Mouse (Mus musculus) heart, embryonic 16.5 days (tissue): ENCODE data around the gene Arhgap5. TPM values are rescaled to one million over a fixed set of nuclear protein-coding genes. Genes with fewer than 3 reads are reported as not detected.
A peak's percentile ranks its signal among the peaks of the same experiment; 100 is the strongest.

ENCODE experiments used
- ATAC-seq: fragments of 200-750 bp; cut with Nextera tagmentation; replicated peaks from 2 replicates; pipeline ENCODE4 v1.8.0; 2017; ENCODE audit warnings: moderate number of reproducible peaks; ENCODE audit not compliant: insufficient read depth, low FRiP score; ENCODE audit errors: extremely low read depth
- H3K27ac ChIP-seq: fragments of 300-500 bp; sonication (generic); 2 replicates; pipeline ENCODE4 v1.5.1; 2014; ENCODE audit warnings: mild to moderate bottlenecking, low read length, control low read depth, moderate library complexity
- H3K27me3 ChIP-seq: fragments of 300-500 bp; sonication (generic); 2 replicates; pipeline ENCODE4 v1.6.1; 2014; ENCODE audit warnings: low read length, mixed read lengths; ENCODE audit not compliant: control insufficient read depth, insufficient read depth
- H3K36me3 ChIP-seq: fragments of 300-500 bp; sonication (generic); 2 replicates; pipeline ENCODE4 v1.6.1; 2014; ENCODE audit not compliant: control insufficient read depth, insufficient read depth
- H3K4me1 ChIP-seq: fragments of 300-500 bp; sonication (generic); 2 replicates; pipeline ENCODE4 v1.6.1; 2014; ENCODE audit warnings: low read length, mixed read lengths; ENCODE audit not compliant: control insufficient read depth, insufficient read depth
- H3K4me2 ChIP-seq: fragments of 300-500 bp; sonication (generic); 2 replicates; pipeline ENCODE4 v1.6.1; 2014; ENCODE audit warnings: low read depth, mild to moderate bottlenecking, control low read depth, low read length
- H3K4me3 ChIP-seq: fragments of 300-500 bp; sonication (generic); 2 replicates; pipeline ENCODE4 v1.5.1; 2014; ENCODE audit warnings: mild to moderate bottlenecking, control low read depth, low read length
- H3K9ac ChIP-seq: fragments of 300-500 bp; sonication (generic); 2 replicates; pipeline ENCODE4 v1.6.1; 2014; ENCODE audit warnings: low read length, control low read depth
- H3K9me3 ChIP-seq: fragments of 300-500 bp; sonication (generic); replicated peaks from 2 replicates; pipeline ENCODE4 v1.6.1; 2016; ENCODE audit warnings: low read length; ENCODE audit not compliant: control insufficient read depth
- WGBS: fragments of 180-500 bp; shearing (Covaris S2); extraction: QIAGEN DNeasy Blood & Tissue Kit; methylation state at CpG from one replicate; pipeline ENCODE4 v1.1.7; 2014; 5-methylcytosine and 5-hydroxymethylcytosine counted together
- polyA plus RNA-seq: library from polyadenylated mRNA; unstranded; fragments of >200 nt; fragmentation: Nextera tagmentation; extraction: Ambion mirVana; gene quantifications from 2 replicates; pipeline ENCODE4 v1.2.1, GENCODE M21; 2015

The Arhgap5 gene
- 29.4 and 32.7 TPM in 2 replicates for polyA plus RNA-seq

DNA sequence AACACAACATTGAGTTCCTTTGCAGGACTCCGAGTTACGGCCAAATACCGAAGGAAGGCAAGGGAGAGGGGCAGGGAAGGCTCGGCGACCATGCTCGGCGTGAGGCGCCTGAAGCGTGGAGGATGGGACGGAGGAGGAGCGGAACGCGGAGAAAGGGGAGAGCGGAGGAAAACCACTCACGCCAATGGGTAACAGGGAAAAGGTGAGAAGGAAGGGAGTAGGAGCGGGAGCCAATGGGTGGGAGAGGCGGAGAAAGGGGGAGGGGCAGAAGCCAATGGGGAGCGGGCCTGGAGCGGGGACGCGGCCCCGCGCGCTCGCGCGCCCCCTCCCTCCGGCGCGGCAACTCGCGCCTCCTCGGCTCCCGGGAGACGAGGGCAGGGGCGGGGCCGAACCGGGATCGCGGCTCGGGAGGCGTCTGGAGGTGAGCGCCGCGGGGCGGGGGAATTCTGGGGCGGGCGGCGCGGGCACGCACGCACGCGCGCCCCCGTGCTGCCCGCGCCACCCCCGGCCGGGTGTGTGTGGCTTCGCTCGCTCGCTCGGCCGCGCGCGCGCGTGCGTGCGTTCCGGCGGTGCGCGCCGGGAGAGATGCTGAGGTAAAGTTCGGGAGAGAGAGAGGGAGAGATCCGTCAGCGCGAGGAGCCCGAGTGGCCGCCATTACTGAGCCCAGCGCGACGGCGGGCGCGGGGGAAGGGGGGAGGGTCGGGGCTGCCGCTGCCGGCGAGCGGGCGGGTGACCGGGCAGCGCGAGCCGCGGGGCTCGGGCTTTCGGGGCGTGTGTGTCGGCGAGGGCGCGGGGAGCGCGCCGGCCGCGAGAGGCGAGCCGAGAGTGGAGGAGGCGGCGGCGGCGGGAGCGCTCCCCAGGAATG lies at the start of gene Arhgap5:
TSS of gene Arhgap5 (plus strand) at position 517 of the 865 bp plus-strand sequence.
- H3K27ac ChIP-seq = peak within 1 kb of the TSS; percentile 99
- no peaks in the 10 kb centered on the region for H3K36me3 ChIP-seq
- no peaks in the 10 kb centered on the region for H3K27me3 ChIP-seq
- H3K4me2 ChIP-seq = peak within 1 kb of the TSS; percentile 87
- ATAC-seq = peak; percentile 96
- H3K9me3 ChIP-seq = no peaks in the 10 kb centered on the region
- WGBS = under 1% methylated on average over 90 of the region's 119 CpGs
- peak within 1 kb of the TSS; percentile 94 for H3K4me3 ChIP-seq
- peak within 1 kb of the TSS; percentile 100 for H3K9ac ChIP-seq
- no peaks in the 10 kb centered on the region; the same call in 1 of the 2 replicates for H3K4me1 ChIP-seq

DNA sequence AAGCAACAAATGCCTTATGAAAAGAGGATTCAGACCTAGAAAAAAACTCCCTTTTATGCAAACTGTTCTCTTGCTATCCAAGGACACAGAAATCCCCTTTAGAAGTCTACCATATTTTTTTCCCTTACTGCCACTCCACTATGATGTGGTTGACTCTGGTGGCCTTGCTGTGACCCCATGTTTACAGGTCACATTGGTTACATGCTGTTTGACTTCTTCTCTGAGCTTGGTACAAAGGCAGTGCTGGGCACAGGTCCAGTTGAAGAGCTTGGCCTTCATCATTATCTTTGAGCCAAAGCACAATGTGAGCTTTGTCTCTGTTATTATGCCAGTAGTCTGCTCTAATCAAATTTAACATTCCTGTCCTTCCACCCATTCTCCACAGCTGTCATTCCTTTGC lies 39.2 kb upstream of the Arhgap5 start:
- H3K9ac ChIP-seq = no peak overlapping the region
- no peak overlapping the region for H3K4me3 ChIP-seq
- H3K36me3 ChIP-seq = no peaks in the 10 kb centered on the region
- no peak overlapping the region for H3K4me2 ChIP-seq
- no peak overlapping the region for H3K27ac ChIP-seq
- no peaks in the 10 kb centered on the region for H3K9me3 ChIP-seq
- no peaks in the 10 kb centered on the region for H3K27me3 ChIP-seq
- no peaks in the 10 kb centered on the region for H3K4me1 ChIP-seq
- ATAC-seq = no peak

GRCm38 (mm10) chr12:52471621-52472020 lies 32.2 kb upstream of the Arhgap5 start:
- WGBS = 85% methylated on average over 4 of the region's 4 CpGs
- H3K9ac ChIP-seq = no peak overlapping the region

DNA sequence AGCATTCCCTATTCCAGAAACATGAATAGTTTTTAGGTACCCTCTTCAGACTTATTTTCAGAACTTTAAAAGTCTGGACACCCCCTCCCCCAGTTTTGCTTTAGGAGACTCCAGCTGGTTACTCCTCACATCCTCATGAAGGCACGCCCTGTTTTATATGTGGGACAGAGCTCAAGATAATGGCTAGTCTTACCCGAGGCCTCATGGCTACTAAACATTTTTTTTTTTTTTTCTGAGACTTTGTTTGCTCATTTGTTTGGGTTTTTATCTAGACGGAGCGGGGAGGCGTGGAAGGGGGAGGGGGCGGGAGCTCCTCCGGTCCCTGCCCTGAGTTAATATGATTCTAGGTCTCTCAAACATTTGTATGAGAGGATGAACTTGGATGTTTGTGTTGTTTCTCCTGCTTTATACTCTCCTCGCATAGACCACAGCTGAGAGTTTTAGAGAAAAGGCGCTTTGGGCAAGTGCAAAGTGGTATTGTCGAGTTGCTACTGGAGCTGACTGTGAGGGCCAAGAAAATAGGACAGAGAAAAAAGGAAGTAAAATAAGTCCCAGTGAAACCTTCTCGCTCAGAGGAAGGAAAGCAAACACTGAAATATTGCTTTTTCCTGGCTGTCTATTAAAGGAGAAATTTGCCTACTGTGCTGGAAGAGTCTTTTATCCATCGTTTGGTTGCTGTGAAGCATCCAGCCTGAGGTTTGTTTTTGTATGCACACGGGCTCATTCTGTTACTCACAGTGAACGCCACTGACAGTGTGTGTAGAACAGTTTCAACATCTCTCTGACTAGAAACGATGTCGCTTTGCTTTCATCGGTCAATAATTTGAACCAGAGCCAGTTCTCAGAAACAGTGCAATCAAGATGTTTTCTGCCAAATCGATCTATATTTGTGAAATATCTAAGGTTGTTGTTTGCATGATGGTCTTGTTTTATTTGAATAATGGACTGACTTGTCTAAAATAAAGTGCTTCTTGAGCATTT lies 29.5 kb upstream of the Arhgap5 start:
- Histone ChIP-seq H3K4me2 (peak overlapping the region; percentile 34), H3K36me3 (no peaks in the 10 kb centered on the region), H3K9me3 (no peaks in the 10 kb centered on the region), H3K4me1 (peaks cover under 1% of the 10 kb centered on the region; the same call in 1 of the 2 replicates), H3K27me3 (no peaks in the 10 kb centered on the region), H3K27ac (no peak overlapping the region), H3K9ac (no peak overlapping the region), H3K4me3 (no peak overlapping the region; the same call in 1 of the 2 replicates)
- no peak for ATAC-seq
- WGBS = 58% methylated on average over 18 of the region's 18 CpGs

More at GRCm38 (mm10) chr12:52471621-52472020, 32.2 kb upstream of the Arhgap5 start:
- H3K27me3 ChIP-seq = no peaks in the 10 kb centered on the region
- H3K4me1 ChIP-seq = no peaks in the 10 kb centered on the region
- H3K36me3 ChIP-seq = no peaks in the 10 kb centered on the region
- no peak for ATAC-seq
- H3K4me2 ChIP-seq = no peak overlapping the region
- H3K9me3 ChIP-seq = no peaks in the 10 kb centered on the region
- H3K4me3 ChIP-seq = no peak overlapping the region
- H3K27ac ChIP-seq = no peak overlapping the region

GRCm38 (mm10) chr12:52476036-52476435 lies 27.7 kb upstream of the Arhgap5 start:
- no peaks in the 10 kb centered on the region for H3K9me3 ChIP-seq
- H3K4me1 ChIP-seq = peaks cover 9% of the 10 kb centered on the region
- H3K4me2 ChIP-seq = no peak overlapping the region
- no peaks in the 10 kb centered on the region for H3K27me3 ChIP-seq
- H3K36me3 ChIP-seq = no peaks in the 10 kb centered on the region
- no peak overlapping the region for H3K27ac ChIP-seq
- no peak overlapping the region for H3K9ac ChIP-seq
- H3K4me3 ChIP-seq = no peak overlapping the region
- ATAC-seq = no peak
- WGBS = 83% methylated on average over 6 of the region's 6 CpGs

DNA sequence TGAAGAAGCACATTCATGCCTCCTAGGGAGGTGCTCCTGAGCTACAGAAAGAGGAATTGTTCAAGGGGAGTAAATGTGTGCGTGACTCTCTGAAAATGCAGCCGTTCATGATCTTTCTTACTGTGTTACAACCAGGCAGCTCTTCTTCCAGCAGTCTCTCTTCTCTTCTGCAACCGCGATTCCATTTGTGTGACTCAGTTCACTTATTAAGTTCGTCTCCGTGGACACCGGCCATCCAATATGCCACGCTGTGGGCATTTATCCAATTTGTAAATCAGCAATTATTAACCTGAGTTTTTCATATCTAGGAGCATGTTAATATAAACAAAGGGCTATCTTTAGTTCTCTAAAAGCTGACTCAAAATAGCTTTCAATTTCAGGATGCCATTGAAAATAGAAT lies 25.2 kb upstream of the Arhgap5 start:
- Histone ChIP-seq H3K4me3 (no peak overlapping the region), H3K27ac (no peak overlapping the region), H3K36me3 (no peaks in the 10 kb centered on the region), H3K4me2 (no peak overlapping the region), H3K9me3 (no peaks in the 10 kb centered on the region), H3K27me3 (no peaks in the 10 kb centered on the region), H3K4me1 (peaks cover 9% of the 10 kb centered on the region), H3K9ac (no peak overlapping the region)
- ATAC-seq = no peak
- 75% methylated on average over 8 of the region's 8 CpGs for WGBS

DNA sequence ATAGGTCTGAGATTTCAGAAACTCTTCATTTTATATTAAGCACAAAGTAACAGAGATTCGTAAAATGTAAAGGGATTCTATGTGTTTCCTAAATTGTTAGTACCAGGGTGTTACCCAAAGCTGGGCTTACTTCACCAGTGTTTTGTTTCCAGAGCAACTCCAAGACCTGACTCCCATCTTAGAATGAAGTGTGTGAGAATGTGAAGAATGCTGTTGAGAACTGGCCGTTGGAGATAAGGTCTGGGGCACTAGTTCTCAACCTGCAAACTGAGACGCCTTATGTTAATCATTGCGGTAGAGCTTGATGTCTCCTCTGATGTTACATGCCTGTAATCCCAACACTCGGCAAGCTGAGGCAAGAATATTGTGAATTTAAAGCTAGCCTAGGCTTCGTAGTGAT lies 24.4 kb upstream of the Arhgap5 start:
- ATAC-seq = no peak
- H3K9ac ChIP-seq = no peak overlapping the region
- no peak overlapping the region for H3K4me3 ChIP-seq
- H3K4me2 ChIP-seq = no peak overlapping the region
- H3K4me1 ChIP-seq = peaks cover 9% of the 10 kb centered on the region
- no peaks in the 10 kb centered on the region for H3K36me3 ChIP-seq
- H3K27ac ChIP-seq = no peak overlapping the region
- H3K9me3 ChIP-seq = no peaks in the 10 kb centered on the region
- H3K27me3 ChIP-seq = no peaks in the 10 kb centered on the region
- WGBS = 41% methylated on average over 6 of the region's 6 CpGs

- Histone ChIP-seq H3K27me3 (no peaks in the 10 kb centered on the region), H3K4me3 (no peak overlapping the region), H3K4me2 (no peak overlapping the region), H3K36me3 (no peaks in the 10 kb centered on the region), H3K27ac (no peak overlapping the region), H3K9ac (no peak overlapping the region), H3K9me3 (no peaks in the 10 kb centered on the region), H3K4me1 (peaks cover 9% of the 10 kb centered on the region)
- ATAC-seq = no peak
- WGBS = 83% methylated on average over 9 of the region's 9 CpGs
These were observed 22.9 kb upstream of the Arhgap5 start for GRCm38 (mm10) chr12:52480851-52481250.
